Mouse (Mus musculus): Measurements from ENCODE around the gene Ubtd1.

Ubtd1 gene

DNA sequence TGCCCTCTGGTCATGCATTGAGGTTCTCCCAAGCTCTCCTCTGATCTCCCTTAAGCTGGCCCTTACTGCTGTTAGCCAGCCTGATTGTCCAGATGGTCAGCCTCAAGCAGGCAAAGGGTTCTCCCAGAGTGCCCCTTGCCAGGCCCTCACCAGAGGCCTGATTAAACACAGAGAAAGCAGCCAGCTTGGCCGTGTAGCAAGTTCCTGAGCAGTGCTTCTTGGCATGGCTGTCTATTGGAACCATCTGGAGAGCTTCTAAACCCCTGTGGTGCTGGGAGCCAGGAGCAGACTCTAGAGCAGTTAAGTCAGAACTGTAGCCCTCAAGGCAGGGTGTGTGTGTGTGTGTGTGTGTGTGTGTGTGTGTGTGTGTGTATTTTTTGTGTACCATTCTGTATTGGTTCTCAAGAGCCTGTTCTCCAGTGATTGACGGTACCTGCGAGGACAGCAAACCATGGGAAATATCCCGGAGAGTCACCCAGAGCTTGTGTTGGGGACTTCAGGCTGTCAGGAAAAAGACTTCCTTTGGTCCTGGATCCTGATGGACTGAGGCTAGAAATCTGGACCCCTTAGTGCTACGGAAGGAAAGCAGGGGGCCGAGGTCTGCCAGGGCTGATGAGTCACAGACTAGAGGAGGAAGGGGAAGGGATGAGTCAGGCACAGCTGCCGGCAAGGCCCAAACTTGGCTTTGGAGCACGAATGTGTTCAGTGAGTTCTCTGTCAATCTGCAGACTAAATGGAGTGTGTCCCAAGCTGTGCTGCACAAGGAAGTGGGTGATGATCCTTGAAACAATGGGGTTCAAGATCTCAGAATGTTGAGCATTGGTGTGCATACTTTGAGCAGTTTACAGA lies 36.1 kb downstream of the Ubtd1 start:
- in situ Hi-C loops (cut with MboI, MseI) = no loop called here

GRCm38 (mm10) chr19:42019011-42019522 lies 37.5 kb downstream of the Ubtd1 start:
- in situ Hi-C loops (cut with MboI, MseI) = no loop called here

DNA sequence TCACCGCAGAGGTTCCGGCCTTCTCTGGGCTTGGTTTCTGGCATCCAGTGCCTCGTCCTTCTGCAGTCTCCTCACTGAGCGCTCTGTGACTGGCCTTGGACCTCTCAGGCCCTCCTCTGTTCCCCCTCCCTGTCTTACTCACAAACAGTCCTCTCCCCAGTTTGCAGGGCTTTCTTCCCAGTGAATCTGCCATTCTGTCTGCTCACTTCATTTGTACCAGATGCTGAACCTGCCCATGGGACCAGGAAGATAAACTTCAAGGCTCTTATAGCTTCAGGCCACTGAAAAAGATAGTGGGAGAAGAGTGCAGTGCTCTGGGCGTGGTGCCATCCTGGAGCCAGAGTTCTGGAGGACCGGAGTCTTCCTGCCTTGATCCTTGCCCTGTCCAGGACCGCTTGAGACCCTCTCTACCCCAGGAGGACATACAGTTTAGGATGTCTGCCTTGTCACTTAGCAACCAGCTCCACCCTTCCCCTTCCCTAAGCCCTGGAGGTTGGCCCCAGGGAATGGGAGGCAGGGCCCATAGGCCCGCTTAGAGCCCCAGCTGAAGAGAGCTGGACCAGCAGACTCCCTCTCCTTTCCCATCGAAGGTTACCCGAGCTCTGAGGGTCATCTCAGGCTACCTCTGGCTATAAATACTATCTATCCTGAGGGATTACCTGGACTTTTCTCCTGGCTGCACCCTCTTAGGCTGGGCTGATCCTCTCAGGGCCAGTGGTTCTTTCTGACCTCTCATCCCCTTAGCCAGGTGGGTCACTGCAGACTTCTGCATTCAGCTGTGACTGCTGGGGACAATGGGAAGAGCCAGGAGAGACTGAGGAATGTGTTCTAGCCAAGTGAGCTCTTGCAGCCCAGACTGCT lies 40.3 kb downstream of the Ubtd1 start:
- in situ Hi-C loops (cut with MboI, MseI) = no loop called here

DNA sequence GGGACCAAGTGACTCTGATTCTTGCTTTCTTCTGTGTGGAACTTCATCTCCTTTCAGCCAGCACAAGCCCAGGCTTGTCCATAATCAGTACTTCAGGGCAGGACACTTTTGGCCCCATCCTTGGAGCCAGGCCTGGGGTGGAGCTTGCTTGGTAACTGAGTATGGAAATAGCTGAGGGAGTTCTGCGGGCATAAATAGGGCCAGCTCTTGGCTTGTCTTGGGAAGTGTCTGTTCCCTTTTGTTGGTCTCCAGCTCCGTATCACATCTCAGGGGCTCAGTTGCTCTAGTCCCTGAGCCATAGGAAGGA lies 40.9 kb downstream of the Ubtd1 start:
- in situ Hi-C loops (cut with MboI, MseI) = no loop called here

DNA sequence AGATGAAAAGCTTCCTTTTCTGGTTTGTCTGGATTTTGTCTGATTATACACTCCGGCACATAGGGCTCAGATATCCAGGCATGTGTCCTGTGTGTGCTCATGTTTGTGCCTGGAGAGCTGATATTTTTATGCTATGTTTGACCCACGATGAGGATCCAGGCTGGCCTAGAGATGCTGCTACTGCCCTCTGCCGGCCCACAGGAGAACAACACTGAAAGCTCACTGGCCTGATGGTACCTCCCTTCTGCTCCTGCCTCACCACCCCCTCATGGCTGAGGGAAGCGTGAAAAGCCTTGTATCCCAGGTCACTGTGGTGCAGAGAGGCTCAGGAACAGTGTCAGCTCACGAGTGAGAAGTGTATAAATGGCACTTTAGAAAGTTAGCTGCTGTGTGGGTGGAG lies 44.6 kb downstream of the Ubtd1 start:
- in situ Hi-C loops (cut with MboI, MseI) = loop anchor here (5.0 kb wide), 1 partner anchor 89 kb away; no protein-coding TSS in a partner anchor

GRCm38 (mm10) chr19:42031112-42031511 lies 49.5 kb downstream of the Ubtd1 start:
- in situ Hi-C loops (cut with MboI, MseI) = no loop called here

- in situ Hi-C loops (cut with MboI, MseI) = no loop called here
These were observed 52.0 kb downstream of the Ubtd1 start for GRCm38 (mm10) chr19:42033611-42034010.

- in situ Hi-C loops (cut with MboI, MseI) = no loop called here
These were observed 52.7 kb downstream of the Ubtd1 start for GRCm38 (mm10) chr19:42034146-42034775.

GRCm38 (mm10) chr19:42034881-42035455 lies 53.4 kb downstream of the Ubtd1 start:
- in situ Hi-C loops (cut with MboI, MseI) = no loop called here

DNA sequence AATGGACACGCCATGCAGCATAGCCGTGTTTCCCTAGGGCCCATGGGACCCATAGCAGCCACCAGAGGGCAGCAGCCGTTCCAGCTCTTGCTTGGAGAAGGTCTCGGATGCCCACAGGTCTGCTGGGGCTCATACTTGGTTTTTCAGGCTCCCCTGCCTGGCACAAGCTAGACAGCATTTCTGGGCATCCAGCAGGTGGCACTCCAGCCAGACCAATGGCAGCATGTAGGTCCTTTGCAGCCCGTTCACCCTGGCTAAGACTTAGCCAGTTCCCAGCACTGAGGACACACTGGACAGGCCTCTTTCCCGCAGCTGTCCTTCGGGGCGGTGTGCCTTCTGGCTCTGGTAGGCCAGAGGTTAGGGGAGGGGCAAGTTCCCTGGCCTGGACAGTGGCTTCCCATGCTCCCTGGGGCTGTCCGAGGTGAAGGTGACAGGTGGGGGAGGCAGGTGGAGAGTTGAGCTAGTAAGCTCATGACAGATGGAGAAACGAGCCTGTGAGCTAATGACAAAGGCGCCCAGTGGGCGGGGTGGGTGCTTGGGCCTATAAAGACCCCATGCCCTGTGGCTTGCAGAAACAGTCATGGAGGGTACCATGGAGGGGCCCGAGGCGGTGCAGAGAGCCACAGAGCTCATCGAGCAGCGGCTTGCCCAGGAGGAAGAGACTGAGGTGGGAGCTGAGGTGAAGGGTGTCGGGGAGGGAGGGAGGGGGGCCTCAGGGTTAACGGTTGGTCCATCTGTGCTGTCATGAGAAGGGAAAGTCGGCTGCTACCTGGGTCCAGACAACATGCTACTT lies 54.1 kb downstream of the Ubtd1 start, which contains the start of gene Ankrd2:
Gene Ankrd2, plus strand, starts transcription at position 545 of the 793 bp plus-strand sequence.
- in situ Hi-C loops (cut with MboI, MseI) = no loop called here

GRCm38 (mm10) chr19:42036357-42036756 lies 54.8 kb downstream of the Ubtd1 start:
- in situ Hi-C loops (cut with MboI, MseI) = no loop called here

- in situ Hi-C loops (cut with MboI, MseI) = no loop called here
These were observed 55.7 kb downstream of the Ubtd1 start for GRCm38 (mm10) chr19:42037167-42037702.

DNA sequence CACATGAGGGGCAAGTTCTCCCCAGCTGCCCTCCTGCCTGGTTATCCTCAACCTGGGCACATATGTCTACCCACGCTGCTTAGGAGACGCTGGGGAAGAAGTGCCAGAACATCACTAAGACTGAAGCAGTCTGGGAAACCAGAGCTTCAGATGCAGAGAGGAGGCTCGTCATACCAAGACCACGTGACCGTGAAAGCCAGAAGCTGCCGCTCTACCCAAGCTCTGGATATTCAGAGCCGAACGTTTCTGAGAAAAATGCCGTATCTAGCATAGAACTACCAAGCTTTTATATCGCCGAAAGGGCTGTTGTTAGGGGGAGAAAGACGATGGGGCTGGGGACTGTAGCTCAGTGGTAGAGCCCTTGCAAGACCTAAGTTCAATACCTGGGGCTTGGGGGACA lies 56.7 kb downstream of the Ubtd1 start:
- in situ Hi-C loops (cut with MboI, MseI) = no loop called here

DNA sequence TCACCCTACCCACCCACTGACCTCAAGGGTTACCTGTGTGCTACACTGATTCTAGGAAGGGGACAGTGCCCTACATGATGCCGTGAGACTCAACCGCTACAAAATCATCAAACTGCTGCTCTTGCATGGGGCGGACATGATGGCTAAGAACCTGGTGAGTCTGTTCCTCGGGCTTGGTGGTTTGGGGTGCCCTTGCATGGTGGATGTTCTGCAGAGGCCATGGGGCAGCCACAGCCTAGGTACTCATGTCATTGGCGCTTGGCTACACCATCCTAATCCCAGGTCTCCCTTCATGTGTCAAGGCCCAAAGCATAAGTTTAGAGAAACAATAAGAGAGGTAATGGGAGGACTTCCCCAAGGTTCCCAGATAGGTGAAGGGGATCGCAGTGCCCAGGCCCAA lies 62.4 kb downstream of the Ubtd1 start:
- in situ Hi-C loops (cut with MboI, MseI) = loop anchor here (5.0 kb wide), 1 partner anchor 108 kb away; no protein-coding TSS in a partner anchor

DNA sequence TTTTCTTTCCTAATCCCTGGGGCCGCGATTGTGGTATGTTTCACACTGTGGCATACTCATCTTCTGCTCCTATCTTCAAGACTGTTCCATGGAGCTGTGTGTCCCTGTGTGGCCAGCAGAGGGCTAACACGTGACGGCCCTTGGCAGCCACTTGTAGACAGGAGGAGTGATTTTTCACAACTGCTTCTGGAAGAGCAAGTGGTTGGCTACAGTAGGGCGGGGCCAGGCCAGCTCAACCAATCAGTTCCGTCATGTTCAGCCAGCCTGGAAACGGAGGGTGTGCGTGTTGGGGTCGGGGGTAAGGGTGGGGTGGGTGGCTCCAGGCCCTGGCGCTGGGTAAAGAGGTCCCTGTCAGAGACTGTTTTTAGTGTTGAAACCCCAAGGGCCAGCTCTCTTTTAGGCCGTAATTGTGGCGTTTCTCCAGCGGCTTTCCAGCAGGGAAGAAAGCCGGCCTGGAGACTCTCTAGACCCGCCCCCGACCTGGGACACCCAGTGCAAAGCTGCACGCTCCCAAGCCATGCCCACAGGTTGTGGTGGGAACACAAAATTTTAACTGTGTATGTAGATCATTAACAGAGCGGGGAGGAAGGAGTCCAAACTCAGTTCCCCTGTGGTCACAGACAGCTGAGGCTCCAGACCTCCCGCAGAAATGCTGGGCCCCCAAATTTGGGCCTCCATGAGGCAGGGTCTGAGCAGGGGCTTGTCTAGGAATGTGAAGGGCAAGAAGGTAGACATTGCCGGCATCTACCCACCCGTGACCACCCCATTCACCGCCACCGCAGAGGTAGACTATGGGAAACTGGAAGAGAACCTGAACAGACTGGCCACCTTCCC lies 63.9 kb downstream of the Ubtd1 start, which contains the start of gene Hoga1:
Gene Hoga1, plus strand, starts transcription at position 342 of the 834 bp plus-strand sequence.
- in situ Hi-C loops (cut with MboI, MseI) = no loop called here

DNA sequence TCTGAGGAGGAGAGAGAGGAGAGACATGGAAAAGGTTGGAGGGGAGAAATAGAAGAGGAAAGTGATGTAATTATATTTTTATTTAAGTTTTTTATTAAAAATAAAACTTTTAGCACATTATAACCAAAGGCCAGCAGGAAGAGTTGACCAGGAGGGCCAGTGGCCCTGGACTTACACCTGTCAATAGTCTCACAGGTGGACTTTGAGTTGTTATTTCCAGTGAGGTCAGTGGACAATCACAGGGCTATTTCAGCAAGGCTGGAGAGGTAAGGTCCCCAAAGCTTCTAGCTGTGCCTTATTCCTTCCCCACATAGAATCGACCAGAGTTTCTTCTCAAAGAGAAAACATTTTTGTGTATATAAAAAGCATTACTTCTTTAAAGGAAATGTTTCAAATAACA lies 68.7 kb downstream of the Ubtd1 start:
- in situ Hi-C loops (cut with MboI, MseI) = no loop called here

GRCm38 (mm10) chr19:42051351-42051750 lies 69.8 kb downstream of the Ubtd1 start:
- in situ Hi-C loops (cut with MboI, MseI) = no loop called here

DNA sequence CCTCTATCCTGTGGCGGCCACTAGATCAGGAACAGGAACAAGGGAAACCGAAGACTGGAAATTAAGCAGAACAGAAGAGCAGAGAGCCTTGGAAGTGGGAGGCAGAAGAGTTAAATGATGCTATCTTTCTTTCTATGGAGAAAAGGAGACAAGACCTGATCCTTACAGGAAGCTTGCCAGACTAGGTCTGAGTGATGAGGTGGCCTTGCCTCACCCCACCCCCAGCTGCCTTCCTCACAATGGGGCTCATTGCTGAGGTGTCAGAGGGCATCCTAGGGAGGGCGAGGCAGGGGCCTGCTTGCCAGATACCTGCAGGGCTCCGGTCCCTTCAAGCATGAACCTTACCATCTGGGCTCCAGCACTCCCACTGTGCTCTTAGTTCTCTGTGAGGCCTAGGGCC lies 70.4 kb downstream of the Ubtd1 start, which contains the start of gene 4933411K16Rik:
Gene 4933411K16Rik, plus strand, starts transcription at position 301 of the 400 bp plus-strand sequence.
- in situ Hi-C loops (cut with MboI, MseI) = no loop called here

DNA sequence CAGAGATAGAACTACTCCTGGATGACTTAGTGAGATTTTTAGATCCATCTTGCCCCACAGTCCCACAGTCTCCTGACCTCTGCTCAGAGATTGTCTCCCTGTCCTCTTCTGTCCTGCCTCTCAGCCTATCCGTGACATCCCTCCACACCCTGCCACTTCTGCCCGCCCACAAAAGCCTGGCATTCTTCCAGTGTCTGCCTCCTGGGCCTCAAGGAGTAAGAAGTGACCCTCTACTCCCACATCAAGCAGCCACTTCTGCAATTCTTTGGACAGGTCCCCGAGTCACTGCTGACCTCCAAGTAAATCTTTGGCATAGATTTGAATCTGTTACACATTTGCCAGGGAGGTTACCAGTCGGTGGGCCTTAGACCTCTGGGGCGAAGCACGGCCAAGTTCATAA lies 72.7 kb downstream of the Ubtd1 start:
- in situ Hi-C loops (cut with MboI, MseI) = no loop called here

All from T-helper 2 cell (primary cell).